13 mouse cellular contexts compared by ENCODE assay signal in genomic region chr9:121384620-121385019, GRCm38 (mm10).
DNase-seq lines count a peak whose midpoint lies in the region; ATAC-seq and TF ChIP-seq lines count a peak whose summit lies in the region.
"Had no signal": no experiment of that assay in that cellular context is flagged by ENCODE, and none has a peak within 500 bp of the region (broad histone marks: within the 10 kb centered on the region; RNA-seq: fewer than 3 reads in every experiment).

No protein-coding gene starts in this region.

- DNase-seq in kidney, adult 8-10 months: no peak
- DNase-seq in testis, postnatal 10 days (ENCODE audit: low spot score): no peak
- DNase-seq in kidney, postnatal 25 days: no peak
- DNase-seq: thymus, adult 18-20 months had no signal

- no peak overlapping the region for H3K9ac ChIP-seq in kidney, embryonic 14.5 days (ENCODE audit: low read depth, low read length)
- H3K9ac ChIP-seq in kidney, embryonic 15.5 days: no peak overlapping the region
- H3K9ac ChIP-seq: lung, embryonic 14.5 days; midbrain, embryonic 15.5 days had no signal

- no peak overlapping the region for H3K4me2 ChIP-seq in kidney, embryonic 14.5 days (replicated peaks; ENCODE audit: low read depth, low read length)
- H3K4me2 ChIP-seq in kidney, embryonic 15.5 days: no peak overlapping the region
- H3K4me2 ChIP-seq: lung, embryonic 14.5 days; midbrain, embryonic 15.5 days had no signal

- H3K27me3 ChIP-seq in kidney, embryonic 14.5 days (ENCODE audit: control insufficient read depth, insufficient read depth, low read length): no peaks in the 10 kb centered on the region
- H3K27me3 ChIP-seq in testis, adult 2 months (ENCODE audit: control insufficient read depth, insufficient read depth, low read length): no peaks in the 10 kb centered on the region
- no peaks in the 10 kb centered on the region for H3K27me3 ChIP-seq in kidney, embryonic 15.5 days
- H3K27me3 ChIP-seq: midbrain, embryonic 15.5 days had no signal

- WGBS in kidney, embryonic 14.5 days: 68% methylated on average over 7 of the region's 7 CpGs
- WGBS in kidney, embryonic 15.5 days: 65% methylated on average over 7 of the region's 7 CpGs

- H3K36me3 ChIP-seq in kidney, embryonic 14.5 days (ENCODE audit: control insufficient read depth, insufficient read depth, low read length): no peaks in the 10 kb centered on the region
- no peaks in the 10 kb centered on the region for H3K36me3 ChIP-seq in testis, adult 2 months (ENCODE audit: control insufficient read depth, insufficient read depth, low read length)
- no peaks in the 10 kb centered on the region for H3K36me3 ChIP-seq in kidney, embryonic 15.5 days
- H3K36me3 ChIP-seq: midbrain, embryonic 15.5 days had no signal

- peaks cover 8% of the 10 kb centered on the region; the same call in 1 of the 2 replicates for H3K4me1 ChIP-seq in kidney, embryonic 14.5 days (ENCODE audit: control insufficient read depth, insufficient read depth, low read length)
- H3K4me1 ChIP-seq in testis, adult 2 months (ENCODE audit: control insufficient read depth, insufficient read depth, low read length): peaks cover 10% of the 10 kb centered on the region
- H3K4me1 ChIP-seq in kidney, embryonic 15.5 days: peaks cover 45% of the 10 kb centered on the region

- no peak for TF ChIP-seq POLR2A in testis, adult 2 months (IDR thresholded peaks at IDR 0.05; ENCODE audit: control insufficient read depth, low read depth, low read length)

- 0 out of 2 replicates have a peak, but pooled peaks have one; percentile 11 for ATAC-seq in kidney, embryonic 14.5 days (ENCODE audit: low FRiP score, low TSS enrichment)
- ATAC-seq in erythroblast, adult 5-6 weeks (replicated peaks; ENCODE audit: low FRiP score, poor library complexity, severe bottlenecking): peak; percentile 23; the same call in 1 of the 2 replicates
- ATAC-seq in kidney, embryonic 15.5 days (replicated peaks; ENCODE audit: low FRiP score): no peak
- ATAC-seq: hindbrain, embryonic 16.5 days had no signal

- no peak for TF ChIP-seq CTCF in testis, adult 2 months (IDR thresholded peaks at IDR 0.05; ENCODE audit: control insufficient read depth, insufficient read depth, insufficient replicate concordance, low read depth, low read length)

- no peaks in the 10 kb centered on the region for H3K9me3 ChIP-seq in kidney, embryonic 14.5 days (ENCODE audit: control insufficient read depth, low read length)
- no peaks in the 10 kb centered on the region for H3K9me3 ChIP-seq in kidney, embryonic 15.5 days (replicated peaks)
- H3K9me3 ChIP-seq: midbrain, embryonic 15.5 days had no signal

- no peak overlapping the region for H3K27ac ChIP-seq in kidney, embryonic 14.5 days (ENCODE audit: low read depth, low read length)
- peak overlapping the region; percentile 55 for H3K27ac ChIP-seq in testis, adult 2 months (ENCODE audit: control insufficient read depth, insufficient read depth, low read depth, low read length)
- H3K27ac ChIP-seq in kidney, embryonic 15.5 days: no peak overlapping the region
- H3K27ac ChIP-seq: heart, adult 2 months; macrophage had no signal

- H3K4me3 ChIP-seq in kidney, embryonic 14.5 days (ENCODE audit: low read length): no peak overlapping the region
- H3K4me3 ChIP-seq in testis, adult 2 months (ENCODE audit: control insufficient read depth, low read depth, low read length): no peak overlapping the region
- no peak overlapping the region for H3K4me3 ChIP-seq in kidney, embryonic 15.5 days (replicated peaks)
- H3K4me3 ChIP-seq: heart, adult 2 months; midbrain, embryonic 15.5 days had no signal
